Mouse (Mus musculus) bone marrow, adult 2 months (tissue): ENCODE results near the gene Wbp2. TPM values are rescaled to one million over a fixed set of nuclear protein-coding genes. Genes with fewer than 3 reads are reported as not detected.
"Not testable (repeated sequence)": the region's sequence is repeated elsewhere in the genome, so short reads cannot be mapped to it uniquely, and the experiment has no call there.

Experiments used
- H3K27ac ChIP-seq: fragments of 200-500 bp; 2 replicates; pipeline ENCODE4 v1.5.1; 2012; ENCODE audit warnings: low read depth, mild to moderate bottlenecking, control low read depth, inconsistent platforms, low read length; ENCODE audit not compliant: control insufficient read depth, poor library complexity, insufficient read depth
- H3K4me1 ChIP-seq: fragments of 200-500 bp; 2 replicates; pipeline ENCODE4 v1.6.1; 2011; ENCODE audit warnings: low read length; ENCODE audit not compliant: control insufficient read depth, insufficient read depth
- H3K4me3 ChIP-seq: fragments of 200-500 bp; replicated peaks from 2 replicates; pipeline ENCODE3; 2011; ENCODE audit warnings: mild to moderate bottlenecking, low read depth, low read length, control low read depth; ENCODE audit not compliant: control insufficient read depth
- CTCF ChIP-seq: fragments of 200-500 bp; IDR thresholded peaks from 2 replicates; pipeline ENCODE4 v1.5.1; 2011; ENCODE audit warnings: low read length, control low read depth; ENCODE audit not compliant: control insufficient read depth, insufficient read depth
- POLR2A ChIP-seq: fragments of 200-500 bp; IDR thresholded peaks from 2 replicates; pipeline ENCODE4 v1.6.1; 2011; ENCODE audit warnings: low read depth, mild to moderate bottlenecking, control low read depth, low read length, borderline replicate concordance; ENCODE audit not compliant: control insufficient read depth
- WGBS: fragments of 180-500 bp; shearing (Covaris S2); methylation state at CpG from one replicate; pipeline ENCODE4 v1.1.7; 2018; 5-methylcytosine and 5-hydroxymethylcytosine counted together
- polyA plus RNA-seq: library from polyadenylated mRNA; stranded (reverse); fragments of >200 nt; gene quantifications from 2 replicates; pipeline ENCODE4 v1.2.4, GENCODE M21; 2011; ENCODE audit warnings: low replicate concordance; ENCODE audit not compliant: missing spikeins, insufficient read depth, insufficient read length

The Wbp2 gene
- polyA plus RNA-seq, 1 experiment: 68.0 TPM

- H3K4me1 ChIP-seq: no peaks in the 10 kb centered on the region; the same call in none of the 2 replicates
- H3K4me3 ChIP-seq: no peak overlapping the region
- TF ChIP-seq CTCF (no peak), POLR2A (no peak)
- no peak overlapping the region for H3K27ac ChIP-seq
- 81% methylated on average over 7 of the region's 7 CpGs for WGBS
Measured at GRCm38 (mm10) chr11:116100839-116101238, 14.0 kb upstream of the Wbp2 start.

- H3K4me1 ChIP-seq: no peaks in the 10 kb centered on the region; the same call in none of the 2 replicates
- no peak overlapping the region for H3K27ac ChIP-seq
- TF ChIP-seq POLR2A (no peak), CTCF (no peak)
- WGBS: 52% methylated on average over 6 of the region's 6 CpGs
- H3K4me3 ChIP-seq: no peak overlapping the region
Measured at GRCm38 (mm10) chr11:116100385-116100784, 13.6 kb upstream of the Wbp2 start.

GRCm38 (mm10) chr11:116099462-116099861 lies 12.7 kb upstream of the Wbp2 start:
- WGBS: 52% methylated on average over 6 of the region's 6 CpGs
- no peak for TF ChIP-seq POLR2A
- TF ChIP-seq CTCF: no peak

GRCm38 (mm10) chr11:116098711-116099460 lies 12.1 kb upstream of the Wbp2 start:
- Histone ChIP-seq H3K27ac (no peak overlapping the region), H3K4me1 (no peaks in the 10 kb centered on the region; the same call in none of the 2 replicates)
- WGBS: 82% methylated on average over 14 of the region's 14 CpGs

More at GRCm38 (mm10) chr11:116099462-116099861, 12.7 kb upstream of the Wbp2 start:
- Histone ChIP-seq H3K27ac (no peak overlapping the region), H3K4me3 (no peak overlapping the region), H3K4me1 (no peaks in the 10 kb centered on the region; the same call in none of the 2 replicates)

GRCm38 (mm10) chr11:116096213-116097108 lies 9.7 kb upstream of the Wbp2 start:
- no peak overlapping the region for H3K27ac ChIP-seq
- 43% methylated on average over 5 of the region's 5 CpGs for WGBS
- H3K4me1 ChIP-seq: no peaks in the 10 kb centered on the region; the same call in 1 of the 2 replicates
- TF ChIP-seq POLR2A: no peak
- peak; percentile 60 for TF ChIP-seq CTCF
- H3K4me3 ChIP-seq: no peak overlapping the region

More at GRCm38 (mm10) chr11:116098711-116099460, 12.1 kb upstream of the Wbp2 start:
- no peak overlapping the region for H3K4me3 ChIP-seq
- TF ChIP-seq POLR2A: no peak
- no peak for TF ChIP-seq CTCF

GRCm38 (mm10) chr11:116095573-116095972 lies 8.8 kb upstream of the Wbp2 start:
- 15% methylated on average over 3 of the region's 3 CpGs for WGBS
- TF ChIP-seq POLR2A (no peak), CTCF (no peak)
- Histone ChIP-seq H3K27ac (no peak overlapping the region), H3K4me1 (no peaks in the 10 kb centered on the region; the same call in 1 of the 2 replicates), H3K4me3 (no peak overlapping the region)

- H3K4me1 ChIP-seq: no peaks in the 10 kb centered on the region; the same call in 1 of the 2 replicates
- H3K4me3 ChIP-seq: peak overlapping the region; percentile 3
- 13% methylated on average over 16 of the region's 16 CpGs for WGBS
- peak overlapping the region; percentile 76 for H3K27ac ChIP-seq
- TF ChIP-seq POLR2A (no peak), CTCF (no peak)
Measured at GRCm38 (mm10) chr11:116093771-116094565, 7.2 kb upstream of the Wbp2 start.

GRCm38 (mm10) chr11:116092959-116093358 lies 6.2 kb upstream of the Wbp2 start:
- not testable (repeated sequence) for H3K27ac ChIP-seq, H3K4me3 ChIP-seq, H3K4me1 ChIP-seq
- 84% methylated on average over 6 of the region's 6 CpGs for WGBS
